Mouse (Mus musculus) midbrain, postnatal 0 days (tissue): ENCODE results near the gene Slc22a28. TPM values are rescaled to one million over a fixed set of nuclear protein-coding genes. Genes with fewer than 3 reads are reported as not detected.
"Not testable (repeated sequence)": the region's sequence is repeated elsewhere in the genome, so short reads cannot be mapped to it uniquely, and the experiment has no call there.

ENCODE experiments used
- ATAC-seq: fragments of 200-750 bp; cut with Nextera tagmentation; 2 replicates; pipeline ENCODE4 v1.8.0; 2017; ENCODE audit warnings: moderate number of reproducible peaks, mild to moderate bottlenecking, moderate TSS enrichment, moderate library complexity; ENCODE audit not compliant: low FRiP score
- DNase-seq: peaks from one replicate; pipeline ENCODE4 v3.0.0-alpha.2; 2015; ENCODE audit warnings: low spot score
- H3K27ac ChIP-seq: fragments of 300-500 bp; sonication (generic); 2 replicates; pipeline ENCODE4 v1.5.1; 2014; ENCODE audit warnings: low read depth, mild to moderate bottlenecking, low read length, mixed read lengths
- H3K27me3 ChIP-seq: fragments of 300-500 bp; sonication (generic); 2 replicates; pipeline ENCODE4 v1.6.1; 2014; ENCODE audit warnings: low read length, control low read depth, mixed read lengths; ENCODE audit not compliant: insufficient read depth
- H3K36me3 ChIP-seq: fragments of 300-500 bp; sonication (generic); 2 replicates; pipeline ENCODE4 v1.6.1; 2014; ENCODE audit warnings: low read length, control low read depth, mixed read lengths; ENCODE audit not compliant: insufficient read depth
- H3K4me1 ChIP-seq: fragments of 300-500 bp; sonication (generic); 2 replicates; pipeline ENCODE4 v1.6.1; 2014; ENCODE audit warnings: mild to moderate bottlenecking, control low read depth, antibody characterized with exemption, low read length, mixed read lengths; ENCODE audit not compliant: insufficient read depth
- H3K4me2 ChIP-seq: fragments of 300-500 bp; sonication (generic); 2 replicates; pipeline ENCODE4 v1.6.1; 2014; ENCODE audit warnings: low read depth, mild to moderate bottlenecking, low read length, mixed read lengths; ENCODE audit not compliant: poor library complexity, severe bottlenecking
- H3K4me3 ChIP-seq: fragments of 300-500 bp; sonication (generic); 2 replicates; pipeline ENCODE4 v1.5.1; 2014; ENCODE audit warnings: low read depth, mild to moderate bottlenecking, low read length, moderate library complexity
- H3K9ac ChIP-seq: fragments of 300-500 bp; sonication (generic); replicated peaks from 2 replicates; pipeline ENCODE4 v1.6.1; 2014; ENCODE audit warnings: mild to moderate bottlenecking, low read length, moderate library complexity, mixed read lengths; ENCODE audit not compliant: poor library complexity, severe bottlenecking
- H3K9me3 ChIP-seq: fragments of 300-500 bp; sonication (generic); 2 replicates; pipeline ENCODE4 v1.6.1; 2016; ENCODE audit warnings: low read length, control low read depth
- CTCF ChIP-seq: IDR thresholded peaks from 2 replicates; pipeline ENCODE4 v1.5.1; 2016; ENCODE audit warnings: antibody characterized with exemption, mild to moderate bottlenecking
- WGBS: fragments of 180-500 bp; shearing (Covaris S2); extraction: QIAGEN DNeasy Blood & Tissue Kit; methylation state at CpG from one replicate; pipeline ENCODE4 v1.1.7; 2014; 5-methylcytosine and 5-hydroxymethylcytosine counted together
- polyA plus RNA-seq: library from polyadenylated mRNA; unstranded; fragments of >200 nt; fragmentation: Nextera tagmentation; extraction: Ambion mirVana; gene quantifications from 2 replicates; pipeline ENCODE4 v1.2.1, GENCODE M21; 2015
- total RNA-seq: library from RNA; depleted of rRNA; stranded (reverse); fragments of >200 nt; gene quantifications from 2 replicates; pipeline ENCODE4 v1.2.3, GENCODE M21; 2014; rRNA removed

Slc22a28 gene
- not detected in 2 replicates for total RNA-seq
- polyA plus RNA-seq = not detected in 2 replicates

DNA sequence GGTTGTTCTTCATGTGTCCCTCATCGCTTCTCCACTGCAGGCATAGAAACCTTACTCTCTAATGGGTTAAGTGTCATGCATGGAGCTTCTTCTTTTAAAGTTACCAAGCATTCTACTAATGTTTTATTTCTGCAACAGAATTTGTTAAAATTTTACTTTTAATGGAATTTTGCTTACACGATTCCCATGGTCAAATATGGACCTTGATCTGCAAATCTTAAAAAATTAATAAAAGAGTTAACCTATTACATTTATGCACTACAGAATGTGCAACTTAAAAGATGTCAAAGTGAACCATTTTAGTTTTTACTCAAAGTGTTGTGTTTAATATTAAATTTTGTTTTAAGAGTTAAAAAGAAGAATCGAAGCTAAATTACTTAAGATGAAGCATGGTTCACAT, at the start of gene Slc22a28:
Gene Slc22a28 (minus strand): TSS at position 102 of the 400 bp plus-strand sequence.
- not testable (repeated sequence) for H3K9ac ChIP-seq, H3K4me2 ChIP-seq, H3K36me3 ChIP-seq, ATAC-seq, DNase-seq, H3K27me3 ChIP-seq, H3K9me3 ChIP-seq, H3K27ac ChIP-seq, H3K4me3 ChIP-seq, H3K4me1 ChIP-seq
- 94% methylated on average over 2 of the region's 3 CpGs for WGBS

DNA sequence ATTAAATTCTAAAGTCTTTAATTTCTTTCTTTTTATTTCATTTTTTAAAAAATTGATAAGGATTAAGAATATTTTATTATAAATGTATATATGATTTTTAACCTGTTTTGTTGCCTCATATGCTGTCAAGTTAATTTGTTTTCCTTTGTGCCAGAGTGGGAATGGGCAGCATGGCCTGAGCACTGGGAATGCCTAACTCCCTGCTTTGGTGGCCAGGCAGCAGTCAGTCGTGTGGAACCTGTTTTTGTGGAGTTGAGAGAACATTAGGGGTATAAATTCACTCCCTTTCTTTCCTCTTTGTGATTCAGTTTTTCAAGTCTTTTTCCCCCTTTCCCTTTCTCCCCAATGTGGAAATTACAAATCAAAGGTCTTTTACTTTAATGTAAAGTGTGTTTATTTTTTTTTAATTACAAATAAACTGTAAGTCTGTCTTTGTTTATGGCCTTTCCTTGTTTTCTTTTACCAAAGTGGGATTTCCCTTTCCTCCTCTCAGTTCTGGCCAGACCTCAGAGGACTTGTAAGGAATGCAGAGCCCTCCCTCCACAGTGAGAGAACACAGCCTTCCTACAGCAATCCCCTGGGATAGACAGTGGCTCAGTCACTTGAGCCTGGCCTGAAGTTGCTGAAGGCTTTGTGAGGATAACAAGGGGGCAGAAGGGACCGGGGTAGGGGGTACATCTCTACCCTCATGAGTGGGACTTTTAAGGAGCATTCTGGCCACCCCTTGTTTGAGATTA, 17.2 kb upstream of the Slc22a28 start:
- WGBS = 54% methylated on average over 2 of the region's 2 CpGs

DNA sequence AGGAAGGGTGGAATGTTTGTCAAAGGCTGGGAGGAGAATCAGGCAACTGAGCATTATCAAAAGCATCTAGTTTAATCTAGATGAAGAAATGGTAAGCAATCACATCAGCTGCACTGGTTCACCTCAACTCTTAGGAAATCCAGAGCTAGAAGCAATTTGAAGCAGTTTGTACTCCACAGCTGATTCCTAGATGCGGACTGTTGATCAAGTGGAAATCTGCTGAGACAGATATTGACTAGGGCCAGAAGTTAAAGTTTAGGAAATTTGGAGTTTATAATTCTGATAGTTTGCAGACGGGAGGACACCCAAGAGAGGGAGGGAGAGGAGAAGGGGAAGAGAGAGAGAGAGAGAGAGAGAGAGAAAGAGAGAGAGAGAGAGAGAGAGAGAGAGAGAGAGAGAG, 10.9 kb upstream of the Slc22a28 start:
- H3K36me3 ChIP-seq, H3K9me3 ChIP-seq, H3K9ac ChIP-seq, H3K4me3 ChIP-seq, ATAC-seq, DNase-seq, H3K4me1 ChIP-seq, H3K4me2 ChIP-seq, H3K27me3 ChIP-seq, H3K27ac ChIP-seq: not testable (repeated sequence)
- whole genome bisulfite sequencing = 71% methylated on average over 2 of the region's 2 CpGs

More for the DNA sequence above, 17.2 kb upstream of the Slc22a28 start:
- Histone ChIP-seq H3K4me2 (no peak overlapping the region), H3K4me1 (no peaks in the 10 kb centered on the region), H3K27ac (no peak overlapping the region), H3K4me3 (no peak overlapping the region), H3K36me3 (no peaks in the 10 kb centered on the region), H3K9ac (no peak overlapping the region), H3K9me3 (peaks cover 12% of the 10 kb centered on the region; the same call in 1 of the 2 replicates), H3K27me3 (no peaks in the 10 kb centered on the region)
- no peak for TF ChIP-seq CTCF
- DNase-seq (no peak), ATAC-seq (no peak)

DNA sequence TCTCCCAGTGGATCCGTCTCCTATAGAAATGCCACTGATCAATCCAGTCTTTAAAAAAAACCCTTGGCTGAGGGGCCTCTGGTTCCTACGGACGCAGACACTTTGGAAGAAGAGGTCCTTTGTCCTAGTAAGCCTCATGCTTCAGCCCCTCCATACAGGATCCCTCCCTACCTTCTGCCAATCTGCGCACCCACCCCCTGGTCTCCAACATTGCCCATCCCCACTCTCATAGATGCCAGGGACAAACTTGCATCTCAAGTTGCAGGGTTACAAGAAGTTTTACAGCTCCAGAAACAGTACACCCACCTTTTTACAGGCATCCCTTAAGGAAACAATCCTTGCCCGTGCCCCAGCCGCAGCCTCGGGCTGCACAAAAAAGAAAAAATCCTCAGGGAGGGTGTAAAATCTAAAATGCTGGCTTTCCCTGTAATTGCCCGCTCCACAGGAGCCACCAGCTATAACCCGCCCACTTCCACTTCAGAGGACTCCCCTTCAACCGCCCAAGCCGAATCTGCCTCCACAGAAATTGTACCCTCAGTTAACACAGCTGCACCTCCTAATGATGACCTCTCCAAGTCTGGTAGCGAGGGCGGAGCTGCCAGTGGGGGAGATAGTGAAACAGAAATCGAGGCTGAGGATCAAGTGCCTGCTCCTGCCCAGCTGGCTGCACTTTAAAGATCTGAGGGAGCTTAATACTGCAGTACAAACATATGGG, 2.5 kb upstream of the Slc22a28 start:
- not testable (repeated sequence) for H3K4me1 ChIP-seq, H3K36me3 ChIP-seq, H3K9me3 ChIP-seq, H3K27me3 ChIP-seq, ATAC-seq, H3K4me2 ChIP-seq, H3K4me3 ChIP-seq, H3K27ac ChIP-seq, H3K9ac ChIP-seq, DNase-seq
- 78% methylated on average over 14 of the region's 14 CpGs for WGBS

DNA sequence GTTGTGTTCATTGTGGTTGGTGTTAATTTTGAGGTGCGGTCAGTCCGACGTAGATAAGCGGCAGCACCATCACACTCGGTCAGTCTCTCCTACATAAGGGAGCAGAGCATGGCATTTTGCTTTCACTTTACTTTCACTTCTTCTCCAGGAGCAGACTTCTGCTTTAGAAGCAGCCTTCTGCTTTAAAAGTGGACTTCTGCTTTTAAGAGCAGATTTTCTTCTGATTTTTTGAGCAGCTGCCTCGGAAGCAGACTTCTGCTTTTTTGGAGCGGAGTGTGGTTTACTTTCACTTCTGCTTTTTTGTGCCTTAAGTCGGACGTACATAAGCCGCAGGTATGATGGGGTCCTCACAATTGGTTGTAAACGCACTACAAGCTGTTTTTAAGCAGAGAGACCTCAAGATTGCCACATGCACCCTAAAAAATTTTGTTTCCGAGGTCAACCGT, 111.9 kb downstream of the Slc22a28 start:
- WGBS = 91% methylated on average over 13 of the region's 13 CpGs
- Histone ChIP-seq H3K27me3 (no peaks in the 10 kb centered on the region), H3K4me2 (no peak overlapping the region), H3K4me1 (no peaks in the 10 kb centered on the region), H3K9ac (no peak overlapping the region), H3K4me3 (no peak overlapping the region), H3K36me3 (no peaks in the 10 kb centered on the region), H3K27ac (no peak overlapping the region), H3K9me3 (no peaks in the 10 kb centered on the region; the same call in 1 of the 2 replicates)
- no peak for ATAC-seq
- TF ChIP-seq CTCF = no peak
- no peak for DNase-seq

- H3K27me3 ChIP-seq, H3K4me2 ChIP-seq, H3K4me1 ChIP-seq, H3K9me3 ChIP-seq, H3K9ac ChIP-seq, H3K36me3 ChIP-seq, H3K4me3 ChIP-seq, H3K27ac ChIP-seq, DNase-seq, ATAC-seq: not testable (repeated sequence)
- WGBS = 90% methylated on average over 17 of the region's 17 CpGs
These were observed 112.4 kb downstream of the Slc22a28 start for GRCm38 (mm10) chr19:8019329-8019851.

- not testable (repeated sequence) for ATAC-seq, H3K36me3 ChIP-seq, H3K27me3 ChIP-seq, H3K4me2 ChIP-seq, H3K27ac ChIP-seq, H3K4me1 ChIP-seq, H3K4me3 ChIP-seq, DNase-seq, H3K9ac ChIP-seq, H3K9me3 ChIP-seq
- 89% methylated on average over 9 of the region's 9 CpGs for WGBS
These were observed 113.2 kb downstream of the Slc22a28 start for GRCm38 (mm10) chr19:8018535-8018934.
